Mouse (Mus musculus) thymus, postnatal 10 days (tissue): ENCODE results near the gene Col4a3.

Source experiments
- DNase-seq, 2 experiments: peaks; one replicate each; pipeline ENCODE4 v3.0.0; 2021; ENCODE audit warnings: low spot score in 2 of 2

Col4a3 gene

GRCm38 (mm10) chr1:82663522-82663921 is 76.8 kb downstream of the Col4a3 start:
- no peak for DNase-seq

GRCm38 (mm10) chr1:82686328-82686727 is 99.6 kb downstream of the Col4a3 start:
- no peak for DNase-seq

- no peak for DNase-seq
Observed at GRCm38 (mm10) chr1:82686866-82687265, 100.1 kb downstream of the Col4a3 start.

- no peak for DNase-seq
Observed at GRCm38 (mm10) chr1:82687931-82688330, 101.2 kb downstream of the Col4a3 start.

GRCm38 (mm10) chr1:82695915-82696314 is 109.2 kb downstream of the Col4a3 start:
- DNase-seq: no peak

- DNase-seq: no peak
Observed at GRCm38 (mm10) chr1:82717816-82718512, 131.2 kb downstream of the Col4a3 start.

- DNase-seq: peak; percentile 88 to 91
Observed at GRCm38 (mm10) chr1:82724339-82725025, 137.8 kb downstream of the Col4a3 start, which contains the start of gene Mff. Gene Mff, plus strand, starts transcription at chr1:82724890.

GRCm38 (mm10) chr1:82725026-82725874 is 138.5 kb downstream of the Col4a3 start:
- peak in 1 of 2 experiments; percentile 5 for DNase-seq

GRCm38 (mm10) chr1:82725875-82726185 is 139.1 kb downstream of the Col4a3 start:
- DNase-seq: no peak

GRCm38 (mm10) chr1:82726482-82726881 is 139.8 kb downstream of the Col4a3 start:
- no peak for DNase-seq

- DNase-seq: no peak
Observed at GRCm38 (mm10) chr1:82733357-82733756, 146.6 kb downstream of the Col4a3 start.

GRCm38 (mm10) chr1:82738066-82738465 is 151.3 kb downstream of the Col4a3 start:
- DNase-seq: no peak

- no peak for DNase-seq
Observed at GRCm38 (mm10) chr1:82741539-82741938, 154.8 kb downstream of the Col4a3 start.

- no peak for DNase-seq
Observed at GRCm38 (mm10) chr1:82743962-82744361, 157.2 kb downstream of the Col4a3 start.

GRCm38 (mm10) chr1:82746408-82746807 is 159.7 kb downstream of the Col4a3 start:
- DNase-seq: no peak

GRCm38 (mm10) chr1:82747714-82748452 is 161.2 kb downstream of the Col4a3 start:
- DNase-seq: no peak

GRCm38 (mm10) chr1:82759520-82759919 is 172.8 kb downstream of the Col4a3 start:
- DNase-seq: no peak

GRCm38 (mm10) chr1:82761454-82762169 is 174.9 kb downstream of the Col4a3 start:
- DNase-seq: no peak

GRCm38 (mm10) chr1:82762274-82762673 is 175.6 kb downstream of the Col4a3 start:
- DNase-seq: no peak

GRCm38 (mm10) chr1:82766227-82766626 is 179.5 kb downstream of the Col4a3 start:
- DNase-seq: no peak

- no peak for DNase-seq
Observed at GRCm38 (mm10) chr1:82766641-82767040, 179.9 kb downstream of the Col4a3 start.
